Mouse (Mus musculus) bone marrow, adult 2 months (tissue): ENCODE data around the gene Dld.

ENCODE experiments used
- CTCF ChIP-seq: fragments of 200-500 bp; IDR thresholded peaks from 2 replicates; pipeline ENCODE4 v1.5.1; 2011; ENCODE audit warnings: low read length, control low read depth; ENCODE audit not compliant: control insufficient read depth, insufficient read depth
- POLR2A ChIP-seq: fragments of 200-500 bp; IDR thresholded peaks from 2 replicates; pipeline ENCODE4 v1.6.1; 2011; ENCODE audit warnings: low read depth, mild to moderate bottlenecking, control low read depth, low read length, borderline replicate concordance; ENCODE audit not compliant: control insufficient read depth

- no peak for TF ChIP-seq CTCF
- TF ChIP-seq POLR2A: no peak
Observed at GRCm38 (mm10) chr12:31366428-31366827, 15.2 kb upstream of the Dld start.
